Mouse (Mus musculus) liver, adult 2 months (tissue): ENCODE measurements around the gene Plet1.

Experiments
- CTCF ChIP-seq: fragments of 200-500 bp; IDR thresholded peaks from 2 replicates; pipeline ENCODE4 v1.5.1; 2011; ENCODE audit warnings: low read depth, low read length, control low read depth
- POLR2A ChIP-seq: fragments of 200-500 bp; IDR thresholded peaks from 2 replicates; pipeline ENCODE4 v1.6.1; 2011; ENCODE audit warnings: low read length, control low read depth; ENCODE audit not compliant: insufficient read depth; ENCODE audit errors: extremely low read depth

GRCm38 (mm10) chr9:50497536-50497935 lies 3.2 kb downstream of the Plet1 start:
- no peak for TF ChIP-seq POLR2A
- TF ChIP-seq CTCF, result no peak
